Mouse (Mus musculus) ovary, adult 18-20 months (tissue): Measurements from ENCODE around the gene Zdhhc22.

Experiments used
- DNase-seq: peaks from one replicate; pipeline ENCODE4 v3.0.0; 2022; ENCODE audit warnings: low spot score, mixed read lengths

Gene Zdhhc22

DNA sequence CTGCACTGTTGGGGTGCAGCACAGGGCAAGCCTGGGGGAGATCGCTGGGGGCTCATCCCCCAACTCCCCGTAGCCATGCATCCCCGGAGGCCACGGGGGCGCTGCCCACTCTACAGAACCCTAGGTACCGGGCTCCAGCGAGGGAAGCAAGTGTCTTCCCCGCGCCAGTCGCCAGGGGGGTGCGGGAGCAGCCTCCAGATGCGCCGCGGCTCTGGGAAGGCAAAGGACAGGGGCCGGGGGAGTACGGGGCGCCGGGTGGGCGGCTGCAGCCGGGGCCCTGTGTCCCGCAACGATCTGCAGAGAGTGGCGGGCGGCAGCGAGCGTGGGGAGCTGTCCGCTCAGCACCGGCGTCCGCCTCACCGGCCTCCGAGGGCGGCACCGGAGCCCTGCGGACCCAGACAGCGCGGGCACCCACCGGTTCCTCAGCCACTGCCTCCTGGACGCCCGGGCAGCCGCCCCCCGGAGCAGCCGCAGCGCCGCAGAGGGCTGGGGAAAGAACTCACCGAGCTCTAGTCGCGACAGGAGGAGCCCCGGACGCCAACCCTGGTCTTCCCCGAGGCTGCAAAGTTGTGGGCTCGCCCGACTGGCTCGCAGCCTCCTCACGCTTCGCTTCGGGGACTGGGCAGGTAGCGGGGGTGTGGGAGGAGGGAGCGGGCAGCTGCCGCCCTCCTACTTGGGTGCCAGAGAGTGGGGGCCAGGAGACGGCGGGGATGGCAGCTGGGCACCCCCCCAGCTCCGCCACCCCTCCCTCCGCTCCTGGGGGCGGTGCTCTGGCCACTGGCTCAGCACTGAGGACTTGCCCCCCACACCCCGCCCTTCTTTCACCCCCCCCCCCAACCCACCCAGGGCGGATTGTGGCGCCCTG, at the start of gene Zdhhc22:
TSS of gene Zdhhc22 (minus strand) at position 541 of the 865 bp plus-strand sequence.
- no peak for DNase-seq

DNA sequence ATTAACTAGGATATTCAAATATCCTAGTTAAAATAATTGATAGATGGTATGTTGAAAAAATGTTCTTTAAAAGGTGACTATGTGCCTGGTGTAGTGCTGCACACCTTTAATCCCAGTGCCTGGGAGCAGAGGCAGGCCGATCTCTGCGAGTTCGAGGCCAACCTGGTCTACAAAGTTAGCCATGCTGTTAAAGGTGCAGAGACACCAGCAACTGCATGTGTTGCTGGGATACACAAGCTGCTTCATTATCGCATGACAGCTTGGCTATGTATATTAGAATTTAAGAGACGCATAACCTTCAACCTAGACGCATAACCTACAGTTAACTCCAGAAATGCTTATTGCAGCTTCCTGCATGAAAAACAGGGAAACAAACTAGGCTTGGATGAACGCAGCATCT, 46.4 kb upstream of the Zdhhc22 start:
- no peak for DNase-seq

DNA sequence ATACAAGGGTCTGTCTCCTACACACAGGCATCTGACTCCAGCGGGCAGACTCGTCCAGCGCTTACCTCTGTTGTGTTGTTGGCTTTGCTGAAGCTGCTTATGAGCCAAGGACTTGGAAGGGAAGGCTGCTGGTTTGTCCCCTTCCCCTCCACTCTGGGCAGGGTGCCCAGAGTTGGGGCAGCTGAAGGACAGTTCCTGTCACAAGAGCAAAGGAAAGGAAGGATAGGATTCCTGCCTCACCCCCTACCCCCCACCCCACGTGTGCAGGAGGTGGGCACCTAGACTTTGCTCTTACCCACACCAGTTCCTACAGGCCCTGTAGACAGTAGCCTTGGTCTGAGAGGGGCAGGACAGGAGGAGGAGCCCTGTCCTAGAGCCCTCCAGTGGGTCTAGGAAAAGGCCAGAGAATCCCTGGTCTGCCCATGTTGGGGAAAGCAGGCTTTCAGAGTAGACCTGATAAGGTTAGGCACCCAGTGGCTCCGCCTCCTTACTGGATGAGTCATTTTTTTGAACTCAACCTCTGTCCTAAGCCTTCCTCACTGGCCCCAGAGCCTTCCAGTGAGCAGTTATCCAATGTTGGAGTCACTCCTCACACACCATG, 41.0 kb upstream of the Zdhhc22 start:
- no peak for DNase-seq

DNA sequence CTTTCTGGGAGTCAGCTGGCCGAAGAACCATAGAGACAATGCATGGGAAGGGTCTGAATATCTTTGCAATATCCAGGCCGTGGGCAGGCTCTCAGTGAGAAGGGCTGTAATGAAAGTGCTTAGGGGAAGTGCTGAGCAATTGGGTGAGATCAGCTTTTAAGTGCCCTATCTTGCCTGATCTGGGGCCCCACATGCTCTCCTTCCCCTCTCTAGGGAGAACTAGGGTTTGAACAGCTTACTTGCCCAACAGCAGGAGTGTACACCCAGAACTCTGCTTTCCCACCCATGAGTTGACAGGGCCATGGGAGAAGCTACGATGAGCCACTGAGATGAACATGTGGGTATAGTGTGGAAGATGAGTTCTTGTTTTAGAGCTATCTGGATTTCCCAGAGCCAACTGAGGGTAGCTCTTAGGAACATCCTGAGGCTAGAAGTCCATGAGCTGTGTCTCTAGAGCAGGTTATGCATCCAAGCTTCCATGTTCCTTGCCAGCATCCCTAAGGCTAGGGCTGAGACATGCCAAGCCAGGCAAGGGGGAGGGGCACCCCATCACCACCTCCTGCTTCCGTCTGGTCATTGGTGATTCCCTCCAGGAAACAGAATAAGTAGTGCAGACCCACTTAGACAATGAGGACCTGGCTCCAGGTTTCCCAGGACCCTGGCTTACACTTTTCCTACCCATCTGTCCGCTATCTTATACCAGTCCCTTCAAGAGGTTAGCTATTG, 39.2 kb upstream of the Zdhhc22 start:
- no peak for DNase-seq

DNA sequence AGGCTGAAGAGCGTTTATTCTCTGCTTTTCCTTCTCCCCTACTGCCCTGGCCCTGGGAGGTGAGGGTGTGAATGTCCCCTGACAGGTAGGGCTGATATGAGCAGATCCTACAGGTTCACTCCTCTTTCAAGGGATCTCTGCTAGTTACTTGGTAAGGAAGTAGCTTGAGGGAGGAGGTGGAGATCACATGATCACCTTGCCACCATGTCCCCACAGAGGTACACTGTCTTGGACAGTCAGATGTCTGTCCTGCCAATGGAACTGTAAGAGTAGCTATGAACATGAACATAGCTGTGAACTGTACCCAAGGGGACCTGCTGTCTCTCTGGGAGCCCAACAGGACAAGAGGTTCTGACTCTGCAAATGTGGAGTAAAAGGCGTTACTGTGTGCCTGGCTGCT, 37.8 kb upstream of the Zdhhc22 start:
- DNase-seq, result no peak

DNA sequence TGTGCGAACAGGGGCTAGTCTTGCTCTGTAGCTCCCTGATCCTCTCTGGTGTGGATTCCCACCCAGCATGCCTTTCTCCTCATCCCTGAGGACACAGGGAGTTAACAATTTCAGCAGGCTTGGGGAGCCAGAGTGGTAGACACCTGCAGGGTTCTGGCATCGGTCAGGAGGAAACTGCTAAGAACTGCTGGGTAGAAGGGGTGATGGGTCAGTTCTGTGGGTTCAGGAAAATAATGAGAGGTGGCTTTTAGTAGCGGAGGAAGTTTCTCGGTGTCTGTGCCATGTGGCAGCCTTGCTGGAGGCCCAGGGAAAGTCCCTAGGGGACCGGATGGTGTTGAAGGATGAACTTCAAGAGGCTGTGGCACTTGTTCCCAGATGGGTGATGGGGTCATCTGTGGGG, 37.2 kb upstream of the Zdhhc22 start:
- no peak for DNase-seq

- no peak for DNase-seq
Observed at GRCm38 (mm10) chr12:87026871-87027240, 36.6 kb upstream of the Zdhhc22 start.

DNA sequence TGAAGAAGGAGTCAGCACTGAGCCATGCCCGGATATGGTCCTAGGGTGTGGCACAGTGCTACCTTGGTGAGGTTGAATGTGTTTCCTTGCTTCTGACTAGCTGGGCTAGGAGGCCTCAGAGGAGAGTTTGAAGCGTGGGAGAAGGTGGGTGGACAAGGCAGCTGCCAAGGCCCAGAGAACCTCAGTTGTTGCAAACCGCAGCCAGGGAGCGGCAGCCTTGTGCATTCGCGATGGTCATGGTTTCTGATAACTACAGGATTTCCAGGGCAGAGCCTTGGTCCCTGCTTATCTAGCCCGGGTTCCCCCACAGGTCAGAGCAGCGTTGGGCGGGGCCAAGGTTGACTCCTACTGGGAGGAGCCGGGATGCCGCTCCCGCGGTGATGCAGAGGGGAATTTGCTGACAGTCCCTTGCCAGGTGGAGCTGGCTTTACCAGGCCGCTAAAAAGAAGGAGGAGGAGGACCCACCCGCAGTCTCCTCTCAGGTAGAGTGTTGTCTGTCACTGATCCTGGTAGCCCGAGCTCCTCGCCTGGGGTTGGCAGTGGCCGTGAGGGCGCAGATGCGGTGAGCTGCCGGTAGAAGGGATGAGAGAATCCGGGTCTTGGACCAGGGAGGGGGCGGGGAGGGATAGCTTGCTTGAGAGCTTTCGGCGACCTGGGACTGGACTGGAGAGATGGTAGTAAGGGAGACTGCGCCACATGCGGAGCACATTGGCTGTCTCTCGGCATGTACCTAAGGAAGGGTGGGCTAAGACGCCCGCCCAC, 36.1 kb upstream of the Zdhhc22 start:
- peak; percentile 45 for DNase-seq

DNA sequence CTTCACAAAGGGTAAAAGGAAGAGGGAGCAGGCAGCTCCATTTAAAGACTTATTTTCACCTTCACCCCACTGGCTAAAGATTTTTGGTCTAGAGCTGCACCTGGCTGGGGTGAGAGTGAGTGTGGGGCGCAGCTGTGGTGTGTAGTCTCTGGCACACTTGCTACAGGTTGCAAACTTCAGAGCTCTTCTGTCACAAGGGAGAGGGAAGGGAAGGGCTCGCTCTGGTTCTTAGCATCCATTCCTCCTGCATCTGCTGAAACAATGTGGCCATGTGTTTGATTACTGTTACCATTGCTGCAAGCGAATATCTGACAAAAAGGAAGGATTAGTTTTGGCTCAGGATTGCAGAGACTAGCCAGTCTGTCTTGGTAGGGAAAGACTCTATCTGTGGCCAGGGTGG, 33.2 kb upstream of the Zdhhc22 start:
- DNase-seq, result no peak

DNA sequence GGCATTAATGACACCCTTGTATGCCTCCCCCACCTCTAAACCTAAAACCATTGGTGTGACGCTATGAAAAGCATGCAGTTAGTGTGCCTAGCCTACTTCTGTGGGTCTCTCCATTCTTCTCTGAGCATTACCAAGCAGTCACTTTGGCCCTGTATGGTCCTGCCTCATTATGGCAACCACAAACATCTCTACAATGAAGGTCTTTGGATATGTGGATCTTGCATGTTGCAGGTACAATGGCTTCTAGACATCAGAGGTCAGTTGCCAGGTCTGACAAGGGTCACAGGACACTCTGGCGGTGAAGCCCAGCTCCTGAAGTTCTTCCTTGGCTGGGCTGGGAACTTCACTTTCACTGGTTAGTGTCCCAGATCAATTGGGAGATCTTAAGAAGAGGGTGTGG, 31.8 kb upstream of the Zdhhc22 start:
- DNase-seq, result no peak

DNA sequence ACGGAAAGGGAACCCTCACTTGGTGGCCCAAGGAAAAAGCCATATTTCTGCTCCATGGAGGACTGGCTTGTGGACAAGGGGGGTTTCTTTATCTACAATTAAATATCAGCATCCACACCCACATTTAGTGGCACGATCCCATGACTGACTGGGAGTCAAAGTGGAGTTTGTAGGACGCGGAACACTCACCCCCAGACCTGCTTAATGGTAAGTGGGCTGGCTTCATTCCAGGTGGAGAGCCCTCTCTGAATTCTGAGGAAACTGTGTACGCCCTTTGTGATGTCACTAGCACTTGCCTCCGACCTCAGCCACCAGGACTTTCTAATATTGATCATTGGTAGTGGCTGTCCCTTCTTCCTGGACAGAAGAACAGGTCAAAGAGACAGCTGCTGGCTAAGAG, 30.8 kb upstream of the Zdhhc22 start, which contains the start of gene Tmem63c:
TSS of gene Tmem63c (plus strand) at position 301 of the 400 bp plus-strand sequence.
- DNase-seq, result no peak

DNA sequence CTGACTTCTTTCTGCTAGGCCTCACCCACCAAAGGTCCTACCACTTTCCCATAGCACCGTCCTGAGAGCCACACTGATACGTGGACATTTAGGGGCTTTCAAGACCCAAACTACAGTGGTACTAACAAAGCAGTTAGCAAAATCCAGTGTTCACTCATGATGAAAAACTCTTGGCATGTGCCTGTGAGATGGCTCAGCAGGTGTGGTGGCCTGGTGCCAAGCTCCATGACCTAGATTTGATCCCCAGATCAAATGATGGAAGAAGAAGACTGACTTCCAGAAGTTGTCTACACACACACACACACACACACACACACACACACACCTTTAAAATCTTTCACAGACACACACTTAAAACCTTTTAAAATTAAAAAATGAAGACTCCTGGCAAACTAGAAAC, 28.5 kb upstream of the Zdhhc22 start:
- DNase-seq, result no peak

- DNase-seq, result no peak
Observed at GRCm38 (mm10) chr12:87017041-87017440, 26.8 kb upstream of the Zdhhc22 start.

DNA sequence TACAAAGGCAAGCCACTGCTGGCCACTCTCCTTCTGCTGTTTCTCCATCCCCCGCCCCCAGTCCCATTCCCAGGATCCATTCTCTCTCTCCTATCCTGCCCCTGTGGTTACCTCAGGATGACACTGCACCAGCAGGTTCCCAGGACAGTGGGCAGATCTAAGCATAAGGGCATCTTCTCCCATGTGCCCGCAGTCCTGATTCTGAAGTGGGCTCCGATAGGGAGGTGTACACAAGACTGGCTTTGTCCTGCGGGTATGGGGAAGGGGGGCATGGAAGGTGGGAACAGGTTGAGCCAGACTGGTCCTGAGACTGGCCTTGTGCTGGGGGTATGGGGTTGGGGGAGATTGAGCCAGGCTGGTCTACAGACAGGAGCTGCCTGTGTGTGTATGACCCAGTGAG, 14.4 kb upstream of the Zdhhc22 start:
- no peak for DNase-seq

GRCm38 (mm10) chr12:87003606-87004005, 13.4 kb upstream of the Zdhhc22 start:
- no peak for DNase-seq

DNA sequence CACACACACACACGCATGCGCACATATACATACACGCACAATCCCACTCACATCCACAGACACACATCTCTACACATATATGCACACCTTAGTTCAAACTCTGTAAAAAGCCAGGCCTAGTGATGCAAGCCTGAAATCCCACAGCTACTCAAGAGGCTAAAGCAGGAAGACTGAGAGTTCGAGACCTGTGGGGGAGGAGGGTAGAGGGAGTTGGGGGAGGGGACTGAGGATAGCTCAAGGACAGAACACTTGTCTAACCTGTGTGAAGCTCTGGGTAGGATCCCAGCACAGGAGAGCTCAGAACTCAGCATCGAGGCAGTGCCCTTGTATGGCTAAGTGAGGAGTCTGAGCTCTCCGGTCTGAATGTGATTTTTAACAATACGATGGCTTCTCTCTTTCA, 12.6 kb upstream of the Zdhhc22 start:
- DNase-seq, result no peak

- DNase-seq, result no peak
Observed at GRCm38 (mm10) chr12:87002209-87002608, 12.0 kb upstream of the Zdhhc22 start.

GRCm38 (mm10) chr12:87000840-87001176, 10.6 kb upstream of the Zdhhc22 start:
- no peak for DNase-seq

DNA sequence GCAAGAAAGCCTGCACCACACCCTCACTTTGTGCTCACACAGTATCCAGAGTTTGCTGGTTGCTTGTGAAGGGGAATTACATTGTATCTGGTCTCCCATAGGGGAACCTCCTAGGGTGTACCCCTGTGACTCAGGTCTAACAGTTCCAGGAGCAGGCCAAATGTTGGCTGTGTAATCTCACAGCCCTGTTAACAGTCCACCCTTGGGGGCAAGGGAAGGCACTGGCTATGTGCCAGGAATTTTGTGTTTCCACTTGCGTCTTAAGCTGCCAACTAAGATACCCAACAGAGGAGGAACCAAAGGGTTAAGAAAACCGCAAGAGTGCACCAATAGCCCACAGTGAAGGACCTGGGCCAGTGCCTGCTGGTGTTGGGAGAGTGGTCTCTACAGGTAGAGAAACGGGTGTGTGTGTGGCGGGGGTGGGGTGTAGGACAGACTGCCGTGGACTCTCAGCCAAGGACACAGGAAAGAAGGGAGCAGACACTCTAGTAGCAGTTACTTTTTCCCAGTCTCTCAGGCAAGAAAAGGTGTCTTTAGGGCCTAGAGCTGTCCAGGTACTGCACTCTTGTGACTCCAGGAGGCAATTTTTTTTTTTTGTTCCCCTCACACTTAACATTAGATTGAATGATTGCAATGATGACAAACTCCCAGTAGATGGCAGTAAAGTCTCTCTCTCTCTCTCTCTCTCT, 10.1 kb upstream of the Zdhhc22 start:
- DNase-seq, result no peak

- DNase-seq, result no peak
Observed at GRCm38 (mm10) chr12:86999283-86999820, 9.1 kb upstream of the Zdhhc22 start.

GRCm38 (mm10) chr12:86998699-86999098, 8.5 kb upstream of the Zdhhc22 start:
- DNase-seq, result no peak
